7 mouse cellular contexts compared by ENCODE assay signal in the genomic region with DNA sequence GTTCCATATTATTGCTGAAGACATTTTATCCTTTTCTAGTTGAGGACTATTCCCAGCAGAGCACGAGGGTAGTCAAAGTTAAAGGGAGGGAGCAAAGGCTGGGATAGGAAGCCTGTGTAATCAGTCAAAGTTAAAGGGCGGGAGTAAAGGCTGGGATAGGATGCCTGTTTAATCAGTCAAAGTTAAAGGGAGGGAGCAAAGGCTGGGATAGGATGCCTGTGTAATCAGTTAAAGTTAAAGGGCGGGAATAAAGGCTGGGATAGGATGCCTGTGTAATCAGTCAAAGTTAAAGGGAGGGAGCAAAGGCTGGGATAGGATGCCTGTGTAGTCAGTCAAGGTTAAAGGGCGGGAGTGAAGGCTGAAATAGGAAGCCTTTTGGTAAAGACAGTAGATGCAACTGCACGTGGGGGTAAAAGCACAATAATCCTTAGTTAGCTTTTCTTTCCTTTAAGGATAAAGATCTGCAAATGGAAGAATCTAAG. TPM values are rescaled to one million over a fixed set of nuclear protein-coding genes. Genes with fewer than 3 reads are reported as not detected.
DNase-seq lines count a peak whose midpoint lies in the region; ATAC-seq lines count a peak whose summit lies in the region.

No protein-coding gene starts in this region.

- peak overlapping the region; percentile 31; the same call in 1 of the 2 replicates for H3K4me2 ChIP-seq in hindbrain, embryonic 13.5 days
- no peak overlapping the region for H3K4me2 ChIP-seq in lung, embryonic 16.5 days (ENCODE audit: low read depth, low read length)

- WGBS in hindbrain, embryonic 13.5 days = 16% methylated on average over 5 of the region's 5 CpGs
- 5% methylated on average over 5 of the region's 5 CpGs for WGBS in lung, embryonic 16.5 days

- H3K4me1 ChIP-seq in hindbrain, embryonic 13.5 days (replicated peaks) = peaks cover 1% of the 10 kb centered on the region
- no peaks in the 10 kb centered on the region; the same call in 1 of the 2 replicates for H3K4me1 ChIP-seq in lung, embryonic 16.5 days (replicated peaks; ENCODE audit: control insufficient read depth, insufficient read depth, low read length)

- H3K27ac ChIP-seq in hindbrain, embryonic 13.5 days = no peak overlapping the region
- no peak overlapping the region for H3K27ac ChIP-seq in lung, embryonic 16.5 days (ENCODE audit: low read length)

- H3K36me3 ChIP-seq in hindbrain, embryonic 13.5 days = no peaks in the 10 kb centered on the region
- H3K36me3 ChIP-seq in lung, embryonic 16.5 days (ENCODE audit: control insufficient read depth, insufficient read depth, low read length) = no peaks in the 10 kb centered on the region

- H3K9me3 ChIP-seq in hindbrain, embryonic 13.5 days = no peaks in the 10 kb centered on the region
- H3K9me3 ChIP-seq in lung, embryonic 16.5 days (ENCODE audit: control insufficient read depth, low read length) = peaks cover 4% of the 10 kb centered on the region; the same call in 1 of the 2 replicates

- peak; percentile 97 for DNase-seq in NIH3T3 (ENCODE audit: low read depth)
- peak; percentile 80 to 86 for DNase-seq in cerebellum, postnatal 14 days
- peak; percentile 54 to 64 for DNase-seq in frontal cortex, postnatal 14 days (ENCODE audit: low spot score in 2 of 2)
- DNase-seq in layer of hippocampus, adult 9-11 months = peak; percentile 87
- DNase-seq in retina, adult 2 months (ENCODE audit: low read depth, low spot score) = peak; percentile 93

- H3K4me3 ChIP-seq in hindbrain, embryonic 13.5 days = no peak overlapping the region
- no peak overlapping the region for H3K4me3 ChIP-seq in lung, embryonic 16.5 days (ENCODE audit: low read length)

- H3K9ac ChIP-seq in hindbrain, embryonic 13.5 days = no peak overlapping the region
- no peak overlapping the region for H3K9ac ChIP-seq in lung, embryonic 16.5 days (ENCODE audit: low read length)

- H3K27me3 ChIP-seq in hindbrain, embryonic 13.5 days = no peaks in the 10 kb centered on the region
- no peaks in the 10 kb centered on the region for H3K27me3 ChIP-seq in lung, embryonic 16.5 days (ENCODE audit: control insufficient read depth, insufficient read depth, low read depth, low read length)

- ATAC-seq in hindbrain, embryonic 13.5 days (ENCODE audit: low FRiP score) = peak; percentile 97
- ATAC-seq in lung, embryonic 16.5 days (ENCODE audit: low read depth) = peak; percentile 97

RNA-seq across cellular contexts. Expression of a gene that starts 5.9 kb away (rescaled TPM):
- polyA plus RNA-seq in hindbrain, embryonic 13.5 days (2015; fragmentation: Nextera tagmentation; extraction: Ambion mirVana) = 15.8 and 16.6 TPM in 2 replicates
- 16.2 and 18.4 TPM in 2 replicates for polyA plus RNA-seq in lung, embryonic 16.5 days (2015; fragmentation: Nextera tagmentation; extraction: Ambion mirVana)

RNA-seq across cellular contexts. Expression of a gene that starts 16.7 kb away (rescaled TPM):
- 18.7 and 19.8 TPM in 2 replicates for polyA plus RNA-seq in hindbrain, embryonic 13.5 days (2015; fragmentation: Nextera tagmentation; extraction: Ambion mirVana)
- 4.7 and 4.9 TPM in 2 replicates for polyA plus RNA-seq in lung, embryonic 16.5 days (2015; fragmentation: Nextera tagmentation; extraction: Ambion mirVana)
